Mouse (Mus musculus): Measurements from ENCODE around the gene Cldn9.

Gene Cldn9

GRCm38 (mm10) chr17:23651363-23651762 is 32.5 kb downstream of the Cldn9 start:
- DNase-seq (ENCODE audit: low spot score) = no peak

DNA sequence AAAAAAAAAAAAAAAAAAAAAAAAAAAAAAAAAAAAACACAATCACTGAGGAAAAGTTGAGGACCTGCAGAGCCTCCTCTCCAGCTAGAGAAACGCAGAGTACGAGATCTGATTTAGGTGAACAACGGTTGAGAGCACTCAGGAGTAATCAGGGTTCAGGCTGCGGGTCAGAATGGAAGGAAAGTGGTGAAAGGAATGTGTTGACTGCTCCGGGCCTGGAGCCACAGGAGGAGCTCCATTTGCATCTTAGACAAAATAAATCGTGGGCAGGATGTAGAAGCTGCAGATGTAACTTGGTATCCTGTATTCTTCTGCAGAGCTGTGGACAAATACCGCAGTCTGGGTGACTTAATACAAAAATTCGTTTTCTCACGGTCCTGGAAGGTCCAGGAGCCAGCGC is 37.9 kb downstream of the Cldn9 start:
- no peak for DNase-seq (ENCODE audit: low spot score)

DNA sequence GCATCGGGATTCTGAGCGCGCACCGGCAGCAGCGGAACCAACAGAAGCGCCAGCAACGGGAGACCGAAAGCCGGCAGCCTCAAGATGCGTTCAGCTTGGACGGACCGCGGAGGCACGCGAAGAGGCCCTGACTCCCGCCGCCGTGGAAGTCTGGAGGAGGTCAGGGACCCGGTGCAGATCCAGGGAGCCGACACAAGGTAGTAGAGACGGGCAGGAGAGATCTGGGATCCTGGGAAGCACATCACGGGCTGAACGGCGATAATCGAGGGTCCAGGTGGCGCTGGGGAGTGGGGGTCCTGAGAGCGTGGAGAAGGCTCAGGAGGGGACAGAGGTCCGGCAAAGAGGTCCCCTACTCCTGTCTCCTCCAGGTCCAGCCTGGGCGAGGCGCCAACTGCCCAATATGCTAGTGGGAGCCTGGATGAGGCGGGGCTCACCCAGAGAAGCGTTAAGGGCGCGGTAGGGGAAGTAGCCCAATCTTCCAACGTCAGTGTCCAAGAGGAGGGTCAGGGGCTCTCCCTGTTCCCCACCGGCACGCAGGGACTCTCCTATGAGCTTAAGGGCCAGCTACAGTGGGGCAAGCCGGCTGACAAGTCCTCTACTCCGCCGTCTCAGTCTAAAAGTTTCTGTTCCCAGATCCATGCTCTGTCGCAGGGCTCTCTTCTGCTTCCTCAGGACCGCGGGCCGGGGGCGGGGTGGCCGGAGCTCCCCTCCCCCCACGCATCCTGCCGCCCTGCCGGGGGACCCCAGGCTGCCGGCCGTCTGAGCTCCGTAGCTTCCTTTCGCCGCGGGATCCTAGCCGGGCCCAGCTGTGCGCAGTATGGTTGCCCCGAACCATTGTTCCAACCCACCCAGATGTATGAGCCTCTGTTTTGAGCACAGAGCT is 39.0 kb downstream of the Cldn9 start, which contains the start of gene Mmp25:
TSS of gene Mmp25 (minus strand) at position 665 of the 883 bp plus-strand sequence.
- DNase-seq (ENCODE audit: low spot score) = no peak

All from ovary, adult 18-20 months (tissue).